Mouse (Mus musculus) liver, adult 10 weeks (tissue): ENCODE measurements around the gene C2cd6. TPM values are rescaled to one million over a fixed set of nuclear protein-coding genes. Genes with fewer than 3 reads are reported as not detected.

Experiments
- polyA plus RNA-seq: library from polyadenylated mRNA; stranded (reverse); fragments of 350-450 nt; fragmentation: Illumina TruSeq; extraction: RNeasy Lipid Tissue Mini Kit (QIAGEN cat#74804); gene quantifications from one replicate; pipeline ENCODE4 v1.2.3, GENCODE M21; 2014; ENCODE audit warnings: low read depth, low replicate concordance

C2cd6 gene
- not detected for polyA plus RNA-seq

DNA sequence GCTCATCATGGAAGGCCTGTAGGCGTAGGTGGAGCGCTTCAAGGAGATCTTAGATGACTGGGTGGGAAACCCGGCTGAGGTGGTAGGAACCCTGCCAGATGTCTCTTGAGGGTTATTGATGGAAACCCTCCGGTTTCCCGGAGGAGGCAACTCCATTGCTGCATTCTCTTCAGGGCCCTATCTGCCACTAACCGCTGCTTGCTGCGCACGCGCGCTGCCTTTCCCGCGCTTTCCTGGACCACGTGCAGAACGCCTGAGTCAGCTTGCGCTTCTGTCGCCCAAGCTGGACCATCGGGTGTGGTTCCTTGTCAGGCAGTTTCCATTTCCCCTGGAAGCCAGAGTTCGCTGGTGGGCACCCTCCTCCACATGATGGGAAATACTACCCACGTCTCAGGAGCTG is at the start of gene C2cd6:
C2cd6 (minus strand) TSS at position 196 of the 400 bp plus-strand sequence.

DNA sequence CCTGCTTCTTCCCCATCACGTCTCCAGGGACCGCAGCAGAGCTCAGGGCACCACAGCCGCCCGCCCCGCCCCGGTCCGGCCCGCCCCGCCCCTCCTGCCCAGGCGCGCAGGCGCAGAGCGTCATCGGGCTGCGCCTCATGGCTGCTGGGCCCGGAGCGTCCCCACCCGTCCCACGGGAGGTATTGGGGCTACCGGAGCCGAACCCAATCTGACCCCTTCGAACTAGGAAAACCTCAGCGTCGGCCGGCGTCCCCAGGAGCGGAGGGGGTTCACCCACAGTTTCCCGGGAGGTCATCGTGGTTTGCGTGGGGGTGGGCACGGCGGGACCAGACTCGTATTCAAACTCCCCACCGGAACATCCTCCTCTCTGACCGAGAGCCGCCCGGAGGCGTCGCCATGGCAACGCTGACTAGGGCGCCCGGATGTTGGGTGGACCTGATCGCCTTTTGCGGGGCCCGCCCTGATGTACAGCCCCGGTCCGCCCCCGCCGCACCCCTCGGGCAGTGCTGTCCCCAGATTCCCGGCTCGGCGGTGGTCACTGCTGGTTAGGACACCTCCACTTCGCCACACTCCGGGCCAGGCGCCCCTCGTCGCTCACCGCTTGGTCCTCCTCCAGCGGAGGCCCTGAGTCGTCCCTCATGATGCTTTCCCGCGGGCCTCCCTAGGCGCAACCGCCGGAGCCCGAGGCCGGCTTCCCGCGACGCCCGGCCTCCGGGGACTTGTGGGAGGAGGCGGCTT is 25.2 kb upstream of the C2cd6 start, which contains the start of gene Tmem237:
Tmem237 (minus strand) TSS at position 689 of the 738 bp plus-strand sequence.

Other genes with a start within 250 kb of the C2cd6 start
- 12.0 TPM for gene Trak2, start 121.5 kb downstream of the C2cd6 start, polyA plus RNA-seq
- gene Stradb, start 121.4 kb downstream of the C2cd6 start, polyA plus RNA-seq, result 38.8 TPM
- 4.7 TPM for gene Tmem237, start 25.5 kb upstream of the C2cd6 start, polyA plus RNA-seq
- gene Mpp4, start 68.5 kb upstream of the C2cd6 start, polyA plus RNA-seq, result 1.2 TPM
- 22.4 TPM for gene Als2, start 142.3 kb upstream of the C2cd6 start, polyA plus RNA-seq
- gene Cdk15, start 162.0 kb upstream of the C2cd6 start, polyA plus RNA-seq, result not detected